Mouse (Mus musculus) hindbrain, embryonic 11.5 days (tissue): ENCODE measurements at regions not wholly inside any gene's neighbourhood (a gene's known extent, or its start where the extent isn't known, plus 50 kb on each side); places are given as distances from the start of the nearest gene placed in this dataset.
A peak's percentile ranks its signal among the peaks of the same experiment; 100 is the strongest.

Experiments
- ATAC-seq: fragments of 200-750 bp; cut with Nextera tagmentation; 2 replicates; pipeline ENCODE4 v1.8.0; 2017; ENCODE audit warnings: mild to moderate bottlenecking, moderate TSS enrichment, moderate library complexity; ENCODE audit not compliant: low FRiP score
- DNase-seq: peaks from one replicate; pipeline ENCODE4 v3.0.0-alpha.2; 2015; ENCODE audit warnings: low spot score
- H3K27ac ChIP-seq: fragments of 300-500 bp; sonication (generic); 2 replicates; pipeline ENCODE4 v1.5.1; 2014; ENCODE audit warnings: mild to moderate bottlenecking, low read depth, low read length
- H3K27me3 ChIP-seq: fragments of 300-500 bp; sonication (generic); 2 replicates; pipeline ENCODE4 v1.6.1; 2014; ENCODE audit warnings: mild to moderate bottlenecking, low read length, moderate library complexity, mixed read lengths; ENCODE audit not compliant: control insufficient read depth, insufficient read depth
- H3K36me3 ChIP-seq: fragments of 300-500 bp; sonication (generic); 2 replicates; pipeline ENCODE4 v1.6.1; 2014; ENCODE audit warnings: mild to moderate bottlenecking, low read length, moderate library complexity, mixed read lengths; ENCODE audit not compliant: control insufficient read depth, insufficient read depth
- H3K4me1 ChIP-seq: fragments of 300-500 bp; sonication (generic); replicated peaks from 2 replicates; pipeline ENCODE4 v1.6.1; 2014; ENCODE audit warnings: low read length, mixed read lengths; ENCODE audit not compliant: control insufficient read depth, insufficient read depth
- H3K4me2 ChIP-seq: fragments of 300-500 bp; sonication (generic); replicated peaks from 2 replicates; pipeline ENCODE4 v1.6.1; 2014; ENCODE audit warnings: mild to moderate bottlenecking, low read depth, low read length
- H3K4me3 ChIP-seq: fragments of 300-500 bp; sonication (generic); 2 replicates; pipeline ENCODE4 v1.5.1; 2014; ENCODE audit warnings: low read depth, low read length
- H3K9ac ChIP-seq: fragments of 300-500 bp; sonication (generic); 2 replicates; pipeline ENCODE4 v1.6.1; 2014; ENCODE audit warnings: low read depth, low read length
- H3K9me3 ChIP-seq: fragments of 300-500 bp; sonication (generic); 2 replicates; pipeline ENCODE4 v1.6.1; 2016; ENCODE audit warnings: low read length; ENCODE audit not compliant: control insufficient read depth
- WGBS: fragments of 180-500 bp; shearing (Covaris S2); extraction: QIAGEN DNeasy Blood & Tissue Kit; methylation state at CpG from one replicate; pipeline ENCODE4 v1.1.7; 2014; 5-methylcytosine and 5-hydroxymethylcytosine counted together

GRCm38 (mm10) chr5:111958226-111958625 lies 224.5 kb downstream of the Gm26897 start:
- Histone ChIP-seq H3K4me3 (0 out of 2 replicates have a peak overlapping the region, but pooled peaks have one; percentile 6), H3K27me3 (no peaks in the 10 kb centered on the region), H3K9me3 (no peaks in the 10 kb centered on the region), H3K4me1 (no peaks in the 10 kb centered on the region; the same call in 1 of the 2 replicates), H3K27ac (no peak overlapping the region), H3K36me3 (no peaks in the 10 kb centered on the region), H3K9ac (0 out of 2 replicates have a peak overlapping the region, but pooled peaks have one; percentile 31), H3K4me2 (peak overlapping the region; percentile 38)
- ATAC-seq (peak; percentile 67), DNase-seq (peak; percentile 69)
- 17% methylated on average over 17 of the region's 17 CpGs for WGBS

GRCm38 (mm10) chr5:111965311-111965710 lies 231.6 kb downstream of the Gm26897 start:
- Histone ChIP-seq H3K9me3 (no peaks in the 10 kb centered on the region), H3K4me1 (no peaks in the 10 kb centered on the region), H3K9ac (no peak overlapping the region), H3K4me2 (no peak overlapping the region), H3K4me3 (no peak overlapping the region), H3K36me3 (no peaks in the 10 kb centered on the region), H3K27ac (no peak overlapping the region), H3K27me3 (no peaks in the 10 kb centered on the region)
- ATAC-seq (no peak), DNase-seq (no peak)
- WGBS: 87% methylated on average over 7 of the region's 7 CpGs

- ATAC-seq (no peak), DNase-seq (no peak)
- H3K27me3 ChIP-seq: no peaks in the 10 kb centered on the region
- no peak overlapping the region for H3K4me3 ChIP-seq
- 73% methylated on average over 11 of the region's 11 CpGs for WGBS
- no peaks in the 10 kb centered on the region for H3K36me3 ChIP-seq
- no peaks in the 10 kb centered on the region for H3K4me1 ChIP-seq
- no peak overlapping the region for H3K27ac ChIP-seq
- H3K9ac ChIP-seq: no peak overlapping the region
- H3K9me3 ChIP-seq: no peaks in the 10 kb centered on the region
- no peak overlapping the region for H3K4me2 ChIP-seq
Measured at GRCm38 (mm10) chr5:111968121-111968520, 234.4 kb downstream of the Gm26897 start.

- 90% methylated on average over 1 of the region's 1 CpGs for WGBS
Measured at GRCm38 (mm10) chr5:111968701-111969100, 235.0 kb downstream of the Gm26897 start.

GRCm38 (mm10) chr5:111971193-111971592 lies 237.5 kb downstream of the Gm26897 start:
- no peak overlapping the region for H3K9ac ChIP-seq
- H3K4me1 ChIP-seq: no peaks in the 10 kb centered on the region
- DNase-seq (no peak), ATAC-seq (no peak)
- H3K9me3 ChIP-seq: no peaks in the 10 kb centered on the region
- H3K36me3 ChIP-seq: no peaks in the 10 kb centered on the region
- H3K4me2 ChIP-seq: no peak overlapping the region
- 75% methylated on average over 3 of the region's 3 CpGs for WGBS
- no peaks in the 10 kb centered on the region for H3K27me3 ChIP-seq
- H3K27ac ChIP-seq: no peak overlapping the region
- H3K4me3 ChIP-seq: no peak overlapping the region

More at GRCm38 (mm10) chr5:111968701-111969100, 235.0 kb downstream of the Gm26897 start:
- Histone ChIP-seq H3K4me3 (no peak overlapping the region), H3K4me2 (no peak overlapping the region), H3K27ac (no peak overlapping the region), H3K4me1 (no peaks in the 10 kb centered on the region), H3K9ac (no peak overlapping the region), H3K9me3 (no peaks in the 10 kb centered on the region), H3K27me3 (no peaks in the 10 kb centered on the region), H3K36me3 (no peaks in the 10 kb centered on the region)
- DNase-seq (no peak), ATAC-seq (no peak)

GRCm38 (mm10) chr5:111971952-111972351 lies 238.2 kb downstream of the Gm26897 start:
- Histone ChIP-seq H3K4me1 (no peaks in the 10 kb centered on the region), H3K36me3 (no peaks in the 10 kb centered on the region), H3K4me3 (no peak overlapping the region), H3K9ac (no peak overlapping the region), H3K4me2 (no peak overlapping the region), H3K27me3 (no peaks in the 10 kb centered on the region), H3K9me3 (no peaks in the 10 kb centered on the region), H3K27ac (no peak overlapping the region)
- WGBS: 78% methylated on average over 3 of the region's 3 CpGs
- DNase-seq (no peak), ATAC-seq (no peak)

- ATAC-seq (no peak), DNase-seq (no peak)
- Histone ChIP-seq H3K4me3 (no peak overlapping the region), H3K36me3 (no peaks in the 10 kb centered on the region), H3K9ac (no peak overlapping the region), H3K9me3 (no peaks in the 10 kb centered on the region), H3K4me1 (no peaks in the 10 kb centered on the region), H3K4me2 (no peak overlapping the region), H3K27me3 (no peaks in the 10 kb centered on the region), H3K27ac (no peak overlapping the region)
- WGBS: 47% methylated on average over 7 of the region's 7 CpGs
Measured at GRCm38 (mm10) chr5:111975686-111976085, 242.0 kb downstream of the Gm26897 start.

GRCm38 (mm10) chr5:111979601-111980000 lies 245.9 kb downstream of the Gm26897 start:
- H3K27ac ChIP-seq: no peak overlapping the region

GRCm38 (mm10) chr5:111982106-111982505 lies 248.4 kb downstream of the Gm26897 start:
- no peak overlapping the region for H3K4me2 ChIP-seq
- 92% methylated on average over 2 of the region's 2 CpGs for WGBS
- no peak for ATAC-seq
- H3K36me3 ChIP-seq: no peaks in the 10 kb centered on the region
- no peaks in the 10 kb centered on the region for H3K9me3 ChIP-seq
- no peak for DNase-seq
- H3K4me3 ChIP-seq: no peak overlapping the region
- no peak overlapping the region for H3K27ac ChIP-seq
- no peak overlapping the region for H3K9ac ChIP-seq
- no peaks in the 10 kb centered on the region for H3K27me3 ChIP-seq
- H3K4me1 ChIP-seq: no peaks in the 10 kb centered on the region

More at GRCm38 (mm10) chr5:111979601-111980000, 245.9 kb downstream of the Gm26897 start:
- WGBS: 86% methylated on average over 3 of the region's 3 CpGs
- ATAC-seq (no peak), DNase-seq (no peak)
- H3K4me2 ChIP-seq: no peak overlapping the region
- no peak overlapping the region for H3K9ac ChIP-seq
- H3K9me3 ChIP-seq: no peaks in the 10 kb centered on the region
- no peaks in the 10 kb centered on the region for H3K36me3 ChIP-seq
- H3K27me3 ChIP-seq: no peaks in the 10 kb centered on the region
- no peak overlapping the region for H3K4me3 ChIP-seq
- no peaks in the 10 kb centered on the region for H3K4me1 ChIP-seq
